Mouse (Mus musculus) testis, adult 2 months (tissue): ENCODE measurements around the gene Unc119. TPM values are rescaled to one million over a fixed set of nuclear protein-coding genes. Genes with fewer than 3 reads are reported as not detected.
A peak's percentile ranks its signal among the peaks of the same experiment; 100 is the strongest.

Experiments
- H3K27ac ChIP-seq: fragments of 200-500 bp; 2 replicates; pipeline ENCODE4 v1.5.1; 2012; ENCODE audit warnings: low read depth, low read length; ENCODE audit not compliant: control insufficient read depth, insufficient read depth
- H3K27me3 ChIP-seq: fragments of 200-500 bp; 2 replicates; pipeline ENCODE4 v1.6.1; 2012; ENCODE audit warnings: mild to moderate bottlenecking, low read length, moderate library complexity; ENCODE audit not compliant: control insufficient read depth, insufficient read depth
- H3K36me3 ChIP-seq: fragments of 200-500 bp; 2 replicates; pipeline ENCODE4 v1.6.1; 2012; ENCODE audit warnings: mild to moderate bottlenecking, low read length; ENCODE audit not compliant: control insufficient read depth, insufficient read depth
- H3K4me1 ChIP-seq: fragments of 200-500 bp; 2 replicates; pipeline ENCODE4 v1.6.1; 2012; ENCODE audit warnings: low read length; ENCODE audit not compliant: control insufficient read depth, insufficient read depth
- H3K4me3 ChIP-seq: fragments of 200-500 bp; 2 replicates; pipeline ENCODE4 v1.5.1; 2012; ENCODE audit warnings: low read depth, mild to moderate bottlenecking, low read length, moderate library complexity, mixed read lengths; ENCODE audit not compliant: control insufficient read depth
- CTCF ChIP-seq: fragments of 200-500 bp; IDR thresholded peaks from 2 replicates; pipeline ENCODE4 v1.5.1; 2012; ENCODE audit warnings: low read depth, mild to moderate bottlenecking, inconsistent platforms, low read length, moderate library complexity; ENCODE audit not compliant: control insufficient read depth, insufficient read depth, insufficient replicate concordance
- POLR2A ChIP-seq: fragments of 200-500 bp; IDR thresholded peaks from 2 replicates; pipeline ENCODE4 v1.6.1; 2012; ENCODE audit warnings: low read depth, mild to moderate bottlenecking, inconsistent platforms, low read length, moderate library complexity; ENCODE audit not compliant: control insufficient read depth
- polyA plus RNA-seq: library from polyadenylated mRNA; depleted of rRNA; stranded (reverse); fragments of >200 nt; gene quantifications from 2 replicates; pipeline ENCODE4 v1.2.3, GENCODE M21; 2012; rRNA removed

Gene Unc119
- 47.2 and 66.7 TPM in 2 replicates for polyA plus RNA-seq

DNA sequence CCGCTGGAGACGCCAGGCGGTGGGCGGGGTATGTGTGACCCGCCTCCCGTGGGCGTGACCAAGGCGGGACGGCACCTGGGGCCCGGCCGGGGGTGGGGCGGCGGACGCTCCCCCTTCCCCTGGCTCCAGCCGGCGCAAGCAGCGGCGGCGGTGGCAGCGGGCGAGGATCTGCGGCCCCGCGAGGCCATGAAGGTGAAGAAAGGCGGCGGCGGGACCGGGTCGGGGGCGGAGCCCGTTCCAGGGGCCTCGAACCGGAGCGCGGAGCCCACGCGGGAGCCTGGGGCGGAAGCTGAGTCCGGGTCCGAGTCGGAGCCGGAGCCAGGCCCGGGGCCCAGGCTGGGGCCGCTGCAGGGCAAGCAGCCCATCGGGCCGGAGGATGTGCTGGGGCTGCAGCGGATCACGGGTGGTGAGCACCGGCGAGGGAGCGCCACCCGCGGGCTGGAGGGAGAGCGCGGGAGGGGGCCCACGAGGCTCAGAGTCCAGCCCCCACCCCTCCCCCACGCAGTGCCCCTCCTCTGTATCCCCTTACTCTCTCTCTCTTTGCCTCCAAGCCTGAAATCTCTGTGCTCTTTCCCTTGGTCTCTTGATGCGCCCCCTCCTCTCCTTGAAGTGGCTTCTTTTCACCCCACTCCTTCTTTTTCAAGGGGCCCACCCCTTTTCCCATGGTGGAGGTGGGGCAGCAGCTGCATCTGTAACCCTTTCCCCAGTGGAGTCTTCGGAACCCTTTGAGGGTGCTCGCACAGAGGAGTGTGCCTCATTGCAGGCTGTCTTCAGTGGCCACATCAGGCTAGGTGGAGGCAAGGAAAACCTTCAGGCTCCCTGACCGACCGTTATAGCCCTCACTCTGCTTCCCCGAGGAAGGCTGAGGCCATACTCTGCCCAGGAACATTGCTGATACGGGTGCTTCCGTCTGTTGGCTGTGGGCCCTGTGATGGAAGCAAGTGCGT, at the start of gene Unc119:
Unc119 (plus strand) TSS at position 102 of the 947 bp plus-strand sequence.
- no peak for TF ChIP-seq CTCF
- TF ChIP-seq POLR2A: peak; percentile 27; the same call in 1 of the 2 replicates
- Histone ChIP-seq H3K27ac (peak within 1 kb of the TSS; percentile 87), H3K36me3 (no peaks in the 10 kb centered on the region; the same call in 1 of the 2 replicates), H3K4me1 (peaks cover 13% of the 10 kb centered on the region), H3K27me3 (no peaks in the 10 kb centered on the region), H3K4me3 (peak within 1 kb of the TSS; percentile 90)

DNA sequence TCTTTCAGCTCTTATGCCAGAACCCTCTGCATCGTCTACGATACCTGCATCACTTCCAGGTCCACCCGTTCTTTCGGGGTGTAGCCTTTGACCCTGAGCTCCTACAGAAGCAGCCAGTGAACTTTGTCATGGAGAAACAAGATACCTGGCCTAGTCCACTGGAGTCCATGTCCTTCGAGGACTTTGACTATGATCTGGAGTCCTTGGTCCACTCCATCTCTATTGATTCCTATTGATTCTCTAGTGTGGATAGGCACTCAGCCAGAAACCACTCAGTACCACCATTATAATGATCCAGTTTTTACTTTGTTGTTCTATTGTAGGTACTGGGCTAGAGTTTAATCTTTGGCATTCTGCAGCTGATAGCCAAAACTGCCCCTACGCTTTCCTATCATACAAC, 48.7 kb upstream of the Unc119 start:
- no peaks in the 10 kb centered on the region for H3K4me1 ChIP-seq
- no peaks in the 10 kb centered on the region for H3K27me3 ChIP-seq
- H3K36me3 ChIP-seq: peaks cover 2% of the 10 kb centered on the region; the same call in 1 of the 2 replicates
- no peak overlapping the region for H3K4me3 ChIP-seq
- no peak overlapping the region for H3K27ac ChIP-seq
- TF ChIP-seq CTCF (no peak), POLR2A (no peak)

GRCm38 (mm10) chr11:78300917-78301316, 42.4 kb upstream of the Unc119 start:
- H3K4me1 ChIP-seq: no peaks in the 10 kb centered on the region; the same call in 1 of the 2 replicates
- TF ChIP-seq POLR2A (no peak), CTCF (no peak)
- peak overlapping the region; percentile 98 for H3K27ac ChIP-seq
- H3K4me3 ChIP-seq: peak overlapping the region; percentile 95
- peaks cover 4% of the 10 kb centered on the region for H3K36me3 ChIP-seq
- H3K27me3 ChIP-seq: no peaks in the 10 kb centered on the region

GRCm38 (mm10) chr11:78301357-78302084, 41.8 kb upstream of the Unc119 start, which contains the start of gene Spag5:
TSS of gene Spag5 (plus strand) at chr11:78301529.
- peaks cover 4% of the 10 kb centered on the region for H3K36me3 ChIP-seq
- H3K27me3 ChIP-seq: no peaks in the 10 kb centered on the region
- H3K27ac ChIP-seq: peak within 1 kb of the TSS; percentile 98
- TF ChIP-seq POLR2A (peak; percentile 96), CTCF (no peak)
- peak within 1 kb of the TSS; percentile 95 for H3K4me3 ChIP-seq
- H3K4me1 ChIP-seq: no peaks in the 10 kb centered on the region; the same call in 1 of the 2 replicates

- Histone ChIP-seq H3K36me3 (peaks cover 6% of the 10 kb centered on the region), H3K27me3 (no peaks in the 10 kb centered on the region), H3K27ac (no peak overlapping the region), H3K4me1 (no peaks in the 10 kb centered on the region; the same call in 1 of the 2 replicates), H3K4me3 (peak overlapping the region; percentile 24; the same call in 1 of the 2 replicates)
- TF ChIP-seq POLR2A (no peak), CTCF (no peak)
These were observed 38.0 kb upstream of the Unc119 start for GRCm38 (mm10) chr11:78305272-78305671.

DNA sequence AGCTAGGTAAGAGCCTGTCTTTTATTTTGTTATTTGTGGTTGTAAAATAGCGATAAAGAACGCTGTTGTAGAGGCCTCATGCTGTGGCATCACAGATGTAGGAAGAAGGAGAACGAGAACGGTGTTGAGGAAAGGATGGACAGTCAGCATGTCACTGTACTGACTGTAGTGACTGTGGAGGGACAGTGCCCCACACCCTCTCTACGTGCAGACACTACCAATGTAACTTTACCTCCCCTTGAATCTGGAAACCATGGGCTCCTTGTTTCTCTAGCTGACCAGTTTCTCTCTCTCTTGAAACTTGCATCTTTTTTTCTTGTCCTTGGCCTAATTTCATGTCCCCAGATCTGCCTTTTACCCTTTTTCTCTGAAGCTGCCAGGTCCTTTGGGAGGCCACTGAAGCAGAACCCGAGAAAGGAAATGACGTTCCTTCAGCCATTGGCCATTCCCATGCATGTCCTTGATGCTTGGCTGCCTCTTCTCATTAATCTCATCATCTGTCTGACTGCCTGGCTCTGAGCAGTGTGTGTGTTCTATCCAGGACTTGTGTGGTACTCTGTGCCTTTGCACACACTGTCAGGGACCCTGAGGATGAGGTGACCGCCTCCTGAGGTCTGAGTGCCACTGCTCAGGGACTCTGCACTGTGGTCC, 32.3 kb upstream of the Unc119 start:
- H3K4me3 ChIP-seq: no peak overlapping the region
- H3K27me3 ChIP-seq: no peaks in the 10 kb centered on the region
- no peak overlapping the region for H3K27ac ChIP-seq
- H3K4me1 ChIP-seq: no peaks in the 10 kb centered on the region
- no peak for TF ChIP-seq CTCF
- TF ChIP-seq POLR2A: no peak
- H3K36me3 ChIP-seq: peaks cover 1% of the 10 kb centered on the region
